Mouse (Mus musculus) stomach, postnatal 0 days (tissue): ENCODE results near the gene Psmc1. TPM values are rescaled to one million over a fixed set of nuclear protein-coding genes. Genes with fewer than 3 reads are reported as not detected.

ENCODE experiments used
- ATAC-seq: fragments of 200-750 bp; cut with Nextera tagmentation; 2 replicates; pipeline ENCODE4 v1.8.0; 2017; ENCODE audit not compliant: low FRiP score, low TSS enrichment
- DNase-seq: peaks from one replicate; pipeline ENCODE4 v3.0.0-alpha.2; 2016; ENCODE audit warnings: low spot score
- H3K27ac ChIP-seq: fragments of 300-500 bp; sonication (generic); replicated peaks from 2 replicates; pipeline ENCODE4 v1.5.1; 2014; ENCODE audit warnings: mild to moderate bottlenecking, control low read depth
- H3K27me3 ChIP-seq: fragments of 300-500 bp; sonication (generic); 2 replicates; pipeline ENCODE4 v1.6.1; 2014; ENCODE audit warnings: low read length; ENCODE audit not compliant: control insufficient read depth, insufficient read depth
- H3K36me3 ChIP-seq: fragments of 300-500 bp; sonication (generic); 2 replicates; pipeline ENCODE4 v1.6.1; 2014; ENCODE audit warnings: low read length, mixed read lengths; ENCODE audit not compliant: control insufficient read depth, insufficient read depth
- H3K4me1 ChIP-seq: fragments of 300-500 bp; sonication (generic); replicated peaks from 2 replicates; pipeline ENCODE4 v1.6.1; 2014; ENCODE audit warnings: antibody characterized with exemption; ENCODE audit not compliant: control insufficient read depth, insufficient read depth
- H3K4me2 ChIP-seq: fragments of 300-500 bp; sonication (generic); replicated peaks from 2 replicates; pipeline ENCODE4 v1.6.1; 2014; ENCODE audit warnings: low read depth, mild to moderate bottlenecking, control low read depth, moderate library complexity
- H3K4me3 ChIP-seq: fragments of 300-500 bp; sonication (generic); 2 replicates; pipeline ENCODE4 v1.5.1; 2014; ENCODE audit warnings: low read depth, low read length, control low read depth
- H3K9ac ChIP-seq: fragments of 300-500 bp; sonication (generic); 2 replicates; pipeline ENCODE4 v1.6.1; 2014; ENCODE audit warnings: mild to moderate bottlenecking, low read length, control low read depth, mixed read lengths
- H3K9me3 ChIP-seq: fragments of 300-500 bp; sonication (generic); 2 replicates; pipeline ENCODE4 v1.6.1; 2016; ENCODE audit warnings: low read length; ENCODE audit not compliant: control insufficient read depth
- CTCF ChIP-seq: IDR thresholded peaks from 2 replicates; pipeline ENCODE4 v1.5.1; 2016; ENCODE audit warnings: antibody characterized with exemption, low read depth, mild to moderate bottlenecking, moderate library complexity
- EP300 ChIP-seq: optimal IDR thresholded peaks from 2 replicates; pipeline ENCODE3; 2016; ENCODE audit warnings: antibody characterized with exemption
- WGBS: fragments of 180-500 bp; shearing (Covaris S2); extraction: QIAGEN DNeasy Blood & Tissue Kit; methylation state at CpG from one replicate; pipeline ENCODE4 v1.1.7; 2014; 5-methylcytosine and 5-hydroxymethylcytosine counted together
- polyA plus RNA-seq: library from polyadenylated mRNA; unstranded; fragments of >200 nt; fragmentation: Nextera tagmentation; extraction: Ambion mirVana; gene quantifications from 2 replicates; pipeline ENCODE4 v1.2.1, GENCODE M21; 2015

Gene Psmc1
- polyA plus RNA-seq, 1 experiment from 2014 or later = 176 TPM

- H3K9me3 ChIP-seq = no peaks in the 10 kb centered on the region
- no peaks in the 10 kb centered on the region for H3K27me3 ChIP-seq
- WGBS = 75% methylated on average over 17 of the region's 17 CpGs
- H3K9ac ChIP-seq = no peak overlapping the region
- H3K36me3 ChIP-seq = peaks cover 36% of the 10 kb centered on the region
- DNase-seq (no peak), ATAC-seq (no peak)
- no peak overlapping the region for H3K4me3 ChIP-seq
- H3K27ac ChIP-seq = no peak overlapping the region
- no peak overlapping the region for H3K4me2 ChIP-seq
- TF ChIP-seq EP300 (no peak), CTCF (no peak)
- no peaks in the 10 kb centered on the region for H3K4me1 ChIP-seq
Observed at GRCm38 (mm10) chr12:100126968-100127865, 17.3 kb downstream of the Psmc1 start.

- no peak; the same call in 1 of the 2 replicates for ATAC-seq
- 47% methylated on average over 8 of the region's 8 CpGs for WGBS
- no peak for TF ChIP-seq CTCF
- TF ChIP-seq EP300 = no peak
- no peaks in the 10 kb centered on the region for H3K27me3 ChIP-seq
- peaks cover 36% of the 10 kb centered on the region for H3K36me3 ChIP-seq
- no peak overlapping the region for H3K9ac ChIP-seq
- DNase-seq = no peak
- H3K27ac ChIP-seq = 0 out of 2 replicates have a peak overlapping the region, but pooled peaks have one; percentile 35
- H3K4me2 ChIP-seq = no peak overlapping the region
- no peak overlapping the region for H3K4me3 ChIP-seq
- H3K9me3 ChIP-seq = no peaks in the 10 kb centered on the region
- no peaks in the 10 kb centered on the region for H3K4me1 ChIP-seq
Observed at GRCm38 (mm10) chr12:100127866-100128480, 18.0 kb downstream of the Psmc1 start.

GRCm38 (mm10) chr12:100128522-100128921, 18.6 kb downstream of the Psmc1 start:
- no peak for TF ChIP-seq CTCF
- TF ChIP-seq EP300 = no peak
- no peaks in the 10 kb centered on the region for H3K4me1 ChIP-seq
- WGBS = 68% methylated on average over 6 of the region's 6 CpGs
- H3K4me3 ChIP-seq = no peak overlapping the region
- no peaks in the 10 kb centered on the region for H3K27me3 ChIP-seq
- H3K36me3 ChIP-seq = peaks cover 39% of the 10 kb centered on the region
- H3K9ac ChIP-seq = no peak overlapping the region
- no peak for ATAC-seq
- DNase-seq = no peak
- H3K9me3 ChIP-seq = no peaks in the 10 kb centered on the region
- 0 out of 2 replicates have a peak overlapping the region, but pooled peaks have one; percentile 35 for H3K27ac ChIP-seq
- H3K4me2 ChIP-seq = no peak overlapping the region

GRCm38 (mm10) chr12:100128961-100129360, 19.0 kb downstream of the Psmc1 start:
- TF ChIP-seq CTCF (no peak), EP300 (no peak)
- no peaks in the 10 kb centered on the region for H3K9me3 ChIP-seq
- H3K27ac ChIP-seq = no peak overlapping the region
- no peaks in the 10 kb centered on the region for H3K4me1 ChIP-seq
- no peaks in the 10 kb centered on the region for H3K27me3 ChIP-seq
- ATAC-seq (no peak), DNase-seq (no peak)
- WGBS = 76% methylated on average over 8 of the region's 8 CpGs
- H3K36me3 ChIP-seq = peaks cover 42% of the 10 kb centered on the region
- no peak overlapping the region for H3K9ac ChIP-seq
- no peak overlapping the region for H3K4me2 ChIP-seq
- H3K4me3 ChIP-seq = no peak overlapping the region

GRCm38 (mm10) chr12:100131167-100131566, 21.2 kb downstream of the Psmc1 start:
- 92% methylated on average over 9 of the region's 9 CpGs for WGBS
- Histone ChIP-seq H3K36me3 (peaks cover 34% of the 10 kb centered on the region), H3K4me3 (no peak overlapping the region), H3K27me3 (no peaks in the 10 kb centered on the region), H3K9ac (no peak overlapping the region), H3K9me3 (no peaks in the 10 kb centered on the region), H3K4me2 (no peak overlapping the region), H3K27ac (no peak overlapping the region), H3K4me1 (no peaks in the 10 kb centered on the region)
- DNase-seq = no peak
- TF ChIP-seq EP300 (no peak), CTCF (no peak)
- ATAC-seq = no peak

- Histone ChIP-seq H3K36me3 (peaks cover 35% of the 10 kb centered on the region), H3K27me3 (no peaks in the 10 kb centered on the region), H3K4me1 (no peaks in the 10 kb centered on the region), H3K9ac (no peak overlapping the region), H3K4me2 (no peak overlapping the region), H3K9me3 (no peaks in the 10 kb centered on the region), H3K27ac (no peak overlapping the region), H3K4me3 (no peak overlapping the region)
- ATAC-seq (peak; percentile 45; the same call in 1 of the 2 replicates), DNase-seq (peak; percentile 77)
- WGBS = 32% methylated on average over 8 of the region's 8 CpGs
- TF ChIP-seq CTCF = peak; percentile 91
- TF ChIP-seq EP300 = no peak
Observed at GRCm38 (mm10) chr12:100131655-100132054, 21.7 kb downstream of the Psmc1 start.
